ENCODE assay signal across 21 mouse cellular contexts in genomic region chr6:90748976-90749375, GRCm38 (mm10).
"Had no signal": no experiment of that assay in that cellular context is flagged by ENCODE, and none has a peak within 500 bp of the region (broad histone marks: within the 10 kb centered on the region; RNA-seq: fewer than 3 reads in every experiment).

No protein-coding gene starts in this region.

- H3K27ac ChIP-seq: kidney, postnatal 0 days; left cerebral cortex, adult 2 months; limb, embryonic 12.5 days; limb, embryonic 15.5 days; macrophage; midbrain, embryonic 10.5 days; midbrain, embryonic 13.5 days; neural tube, embryonic 12.5 days; neural tube, embryonic 15.5 days; stomach, postnatal 0 days had no signal

- DNase-seq: kidney, adult 2 months; kidney, postnatal 36 days; layer of hippocampus, postnatal 36 days; left cerebral cortex, postnatal 4 days; lung, embryonic 14.5 days; right cerebral cortex, adult 18-20 months; right cerebral cortex, postnatal 14 days; right cerebral cortex, postnatal 4 days; thymus, adult 2 months had no signal

- ATAC-seq: intestine, postnatal 0 days; lung, postnatal 0 days; midbrain, embryonic 13.5 days had no signal

- H3K4me2 ChIP-seq: limb, embryonic 12.5 days; limb, embryonic 15.5 days; lung, embryonic 14.5 days; midbrain, embryonic 13.5 days; neural tube, embryonic 12.5 days; neural tube, embryonic 15.5 days had no signal

- H3K36me3 ChIP-seq: limb, embryonic 12.5 days; limb, embryonic 15.5 days; neural tube, embryonic 12.5 days; neural tube, embryonic 15.5 days had no signal

- H3K9me3 ChIP-seq: limb, embryonic 12.5 days; limb, embryonic 15.5 days; midbrain, embryonic 10.5 days; midbrain, embryonic 13.5 days; neural tube, embryonic 12.5 days; neural tube, embryonic 15.5 days had no signal

- H3K27me3 ChIP-seq: limb, embryonic 12.5 days; limb, embryonic 15.5 days; midbrain, embryonic 13.5 days; neural tube, embryonic 12.5 days; neural tube, embryonic 15.5 days had no signal

- H3K4me3 ChIP-seq: left cerebral cortex, adult 2 months; limb, embryonic 12.5 days; limb, embryonic 15.5 days; midbrain, embryonic 10.5 days; midbrain, embryonic 13.5 days; neural tube, embryonic 12.5 days; neural tube, embryonic 15.5 days had no signal

- H3K4me1 ChIP-seq: limb, embryonic 12.5 days; neural tube, embryonic 12.5 days had no signal

- H3K9ac ChIP-seq: limb, embryonic 12.5 days; limb, embryonic 15.5 days; lung, embryonic 14.5 days; midbrain, embryonic 13.5 days; neural tube, embryonic 12.5 days; neural tube, embryonic 15.5 days had no signal
